Mouse (Mus musculus) kidney, adult 2 months (tissue): Measurements from ENCODE around the gene Asrgl1.

Experiments used
- CTCF ChIP-seq: fragments of 200-500 bp; conservative IDR thresholded peaks from 2 replicates; pipeline ENCODE4 v1.5.1; 2011; ENCODE audit warnings: low read depth, mild to moderate bottlenecking, control low read depth, low read length, moderate library complexity, mixed read lengths; ENCODE audit not compliant: insufficient read depth, insufficient read length
- POLR2A ChIP-seq: fragments of 200-500 bp; IDR thresholded peaks from one replicate; pipeline ENCODE4 v1.6.1; 2011; ENCODE audit warnings: low read depth, low read length, control low read depth

- no peak for TF ChIP-seq CTCF
- no peak for TF ChIP-seq POLR2A
Measured at GRCm38 (mm10) chr19:9073776-9074411, 61.5 kb downstream of the Asrgl1 start.
